Mouse (Mus musculus): ENCODE measurements around the gene Rcc1. TPM values are rescaled to one million over a fixed set of nuclear protein-coding genes. Genes with fewer than 3 reads are reported as not detected.
"Not testable (repeated sequence)": the region's sequence is repeated elsewhere in the genome, so short reads cannot be mapped to it uniquely, and the experiment has no call there.

The Rcc1 gene
- polyA plus RNA-seq, 1 experiment, result 7.5 TPM

GRCm38 (mm10) chr4:132312627-132313026, 40.8 kb downstream of the Rcc1 start:
- no peak for DNase-seq (ENCODE audit: low spot score)

- DNase-seq (ENCODE audit: low spot score), result no peak
Observed at GRCm38 (mm10) chr4:132311801-132312200, 41.6 kb downstream of the Rcc1 start.

- no peak for DNase-seq (ENCODE audit: low spot score)
Observed at GRCm38 (mm10) chr4:132311209-132311608, 42.2 kb downstream of the Rcc1 start.

- no peak for DNase-seq (ENCODE audit: low spot score)
Observed at GRCm38 (mm10) chr4:132309849-132310472, 43.4 kb downstream of the Rcc1 start.

- DNase-seq (ENCODE audit: low spot score), result no peak
Observed at GRCm38 (mm10) chr4:132309140-132309848, 44.1 kb downstream of the Rcc1 start.

GRCm38 (mm10) chr4:132308437-132309139, 44.8 kb downstream of the Rcc1 start:
- peak; percentile 81 for DNase-seq (ENCODE audit: low spot score)

GRCm38 (mm10) chr4:132306004-132306403, 47.4 kb downstream of the Rcc1 start:
- DNase-seq (ENCODE audit: low spot score), result no peak

- no peak for DNase-seq (ENCODE audit: low spot score)
Observed at GRCm38 (mm10) chr4:132305276-132305675, 48.1 kb downstream of the Rcc1 start.

GRCm38 (mm10) chr4:132303484-132303883, 49.9 kb downstream of the Rcc1 start:
- DNase-seq (ENCODE audit: low spot score), result not testable (repeated sequence)

GRCm38 (mm10) chr4:132302939-132303479, 50.4 kb downstream of the Rcc1 start, which contains the start of gene Rab42:
Rab42 (minus strand) TSS chr4:132303385.
- peak; percentile 42 for DNase-seq (ENCODE audit: low spot score)

GRCm38 (mm10) chr4:132301965-132302938, 51.2 kb downstream of the Rcc1 start:
- DNase-seq (ENCODE audit: low spot score), result no peak

- no peak for DNase-seq (ENCODE audit: low spot score)
Observed at GRCm38 (mm10) chr4:132301486-132301885, 51.9 kb downstream of the Rcc1 start.

GRCm38 (mm10) chr4:132299849-132300248, 53.6 kb downstream of the Rcc1 start:
- DNase-seq (ENCODE audit: low spot score), result no peak

- DNase-seq (ENCODE audit: low spot score), result no peak
Observed at GRCm38 (mm10) chr4:132295696-132296390, 57.6 kb downstream of the Rcc1 start.

GRCm38 (mm10) chr4:132293682-132294240, 59.6 kb downstream of the Rcc1 start:
- no peak for DNase-seq (ENCODE audit: low spot score)

GRCm38 (mm10) chr4:132292988-132293387, 60.4 kb downstream of the Rcc1 start:
- DNase-seq (ENCODE audit: low spot score), result no peak

GRCm38 (mm10) chr4:132291624-132292335, 61.6 kb downstream of the Rcc1 start:
- no peak for DNase-seq (ENCODE audit: low spot score)

- no peak for DNase-seq (ENCODE audit: low spot score)
Observed at GRCm38 (mm10) chr4:132291056-132291455, 62.3 kb downstream of the Rcc1 start.

- not testable (repeated sequence) for DNase-seq (ENCODE audit: low spot score)
Observed at GRCm38 (mm10) chr4:132288840-132289239, 64.6 kb downstream of the Rcc1 start.
